Mouse (Mus musculus): ENCODE measurements around the gene Foxo3. TPM values are rescaled to one million over a fixed set of nuclear protein-coding genes. Genes with fewer than 3 reads are reported as not detected.

The Foxo3 gene
- polyA plus RNA-seq, 1 experiment from 2014 or later, result 9.0 TPM

DNA sequence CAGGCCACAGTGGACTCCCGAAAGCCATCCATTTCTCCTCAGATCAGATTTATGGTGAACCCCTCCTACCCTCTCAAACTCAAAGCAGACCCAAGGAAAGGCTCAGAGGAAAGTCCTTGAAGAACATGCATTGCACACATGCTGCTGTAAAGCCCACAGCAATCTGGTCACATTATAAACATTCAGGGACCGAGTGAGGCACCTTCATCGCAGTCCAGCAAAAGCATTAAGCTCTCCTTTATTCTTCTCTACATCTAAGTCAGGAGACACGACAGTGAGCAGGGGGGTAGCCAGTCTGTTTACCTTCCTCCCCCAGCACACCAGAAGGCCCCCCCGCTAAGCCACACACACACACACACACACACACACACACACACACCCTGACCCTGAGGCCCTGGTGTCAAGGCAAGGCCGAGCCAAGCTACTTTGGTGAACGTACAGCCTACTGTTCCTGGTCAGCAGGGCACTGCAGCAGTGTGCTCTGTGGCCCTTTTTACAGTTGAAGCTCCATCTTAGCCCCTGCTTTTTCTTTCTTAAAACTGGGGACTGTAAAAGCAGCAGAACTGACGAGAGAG lies 24.7 kb downstream of the Foxo3 start:
- Histone ChIP-seq H3K27me3 (ENCODE audit: insufficient read depth, low read length) (no peaks in the 10 kb centered on the region), H3K27ac (ENCODE audit: low read depth) (peak overlapping the region; percentile 78; the same call in 1 of the 2 replicates), H3K36me3 (ENCODE audit: insufficient read depth) (no peaks in the 10 kb centered on the region), H3K9ac (no peak overlapping the region), H3K4me1 (ENCODE audit: insufficient read depth) (peaks cover 42% of the 10 kb centered on the region), H3K4me2 (no peak overlapping the region), H3K4me3 (ENCODE audit: low read depth, low read length) (no peak overlapping the region), H3K9me3 (ENCODE audit: low read depth, low read length) (no peaks in the 10 kb centered on the region)
- ATAC-seq (ENCODE audit: insufficient read depth), result no peak
- 31% methylated on average over 8 of the region's 8 CpGs for WGBS
- no peak for DNase-seq
- no peak for TF ChIP-seq CTCF (IDR thresholded peaks at IDR 0.05; ENCODE audit: low read depth)

GRCm38 (mm10) chr10:42251203-42251602 lies 25.4 kb downstream of the Foxo3 start:
- Histone ChIP-seq H3K9me3 (ENCODE audit: low read depth, low read length) (no peaks in the 10 kb centered on the region), H3K4me3 (ENCODE audit: low read depth, low read length) (no peak overlapping the region), H3K27ac (ENCODE audit: low read depth) (peak overlapping the region; percentile 78), H3K4me2 (no peak overlapping the region; the same call in 1 of the 2 replicates), H3K9ac (0 out of 2 replicates have a peak overlapping the region, but pooled peaks have one; percentile 27), H3K4me1 (ENCODE audit: insufficient read depth) (peaks cover 42% of the 10 kb centered on the region), H3K36me3 (ENCODE audit: insufficient read depth) (no peaks in the 10 kb centered on the region), H3K27me3 (ENCODE audit: insufficient read depth, low read length) (no peaks in the 10 kb centered on the region)
- ATAC-seq (ENCODE audit: insufficient read depth) (peak; percentile 72), DNase-seq (peak; percentile 70)
- 22% methylated on average over 7 of the region's 7 CpGs for WGBS
- TF ChIP-seq CTCF (IDR thresholded peaks at IDR 0.05; ENCODE audit: low read depth), result no peak

- TF ChIP-seq CTCF (IDR thresholded peaks at IDR 0.05; ENCODE audit: low read depth), result no peak
- H3K9ac ChIP-seq, result no peak overlapping the region
- H3K4me1 ChIP-seq (ENCODE audit: insufficient read depth), result peaks cover 52% of the 10 kb centered on the region
- no peaks in the 10 kb centered on the region for H3K36me3 ChIP-seq (ENCODE audit: insufficient read depth)
- no peaks in the 10 kb centered on the region for H3K9me3 ChIP-seq (ENCODE audit: low read depth, low read length)
- DNase-seq (no peak), ATAC-seq (ENCODE audit: insufficient read depth) (no peak)
- whole genome bisulfite sequencing, result 40% methylated on average over 2 of the region's 2 CpGs
- H3K4me2 ChIP-seq, result no peak overlapping the region
- no peak overlapping the region for H3K27ac ChIP-seq (ENCODE audit: low read depth)
- H3K27me3 ChIP-seq (ENCODE audit: insufficient read depth, low read length), result no peaks in the 10 kb centered on the region
- no peak overlapping the region for H3K4me3 ChIP-seq (ENCODE audit: low read depth, low read length)
Observed at GRCm38 (mm10) chr10:42249965-42250364, 26.6 kb downstream of the Foxo3 start.

DNA sequence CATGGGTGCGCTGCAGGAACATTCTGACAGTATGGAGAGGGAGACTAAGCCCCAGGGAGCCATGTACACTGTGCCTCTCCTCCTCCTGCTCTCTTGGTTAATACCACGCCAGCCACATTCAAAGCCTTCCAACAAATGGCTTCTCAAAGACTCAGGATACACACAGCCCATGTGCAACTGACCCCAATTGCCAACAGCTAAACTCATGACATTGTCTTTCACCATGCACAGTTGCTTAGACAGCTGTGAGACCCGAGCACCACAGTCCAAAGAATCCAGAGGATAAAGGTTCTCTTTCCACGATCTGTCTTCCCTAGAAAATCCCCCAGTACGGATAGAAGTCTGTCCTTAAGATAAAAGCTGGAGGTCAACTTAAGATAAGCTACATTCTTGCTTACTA lies 27.9 kb downstream of the Foxo3 start:
- Histone ChIP-seq H3K4me2 (peak overlapping the region; percentile 16; the same call in 1 of the 2 replicates), H3K36me3 (ENCODE audit: insufficient read depth) (no peaks in the 10 kb centered on the region), H3K4me1 (ENCODE audit: insufficient read depth) (peaks cover 59% of the 10 kb centered on the region), H3K9ac (no peak overlapping the region), H3K27me3 (ENCODE audit: insufficient read depth, low read length) (no peaks in the 10 kb centered on the region), H3K9me3 (ENCODE audit: low read depth, low read length) (no peaks in the 10 kb centered on the region), H3K4me3 (ENCODE audit: low read depth, low read length) (no peak overlapping the region), H3K27ac (ENCODE audit: low read depth) (peak overlapping the region; percentile 55; the same call in 1 of the 2 replicates)
- ATAC-seq (ENCODE audit: insufficient read depth), result no peak
- no peak for TF ChIP-seq CTCF (IDR thresholded peaks at IDR 0.05; ENCODE audit: low read depth)
- no peak for DNase-seq
- WGBS, result 39% methylated on average over 5 of the region's 5 CpGs

- Histone ChIP-seq H3K9ac (no peak overlapping the region), H3K4me3 (ENCODE audit: low read depth, low read length) (no peak overlapping the region), H3K9me3 (ENCODE audit: low read depth, low read length) (no peaks in the 10 kb centered on the region), H3K36me3 (ENCODE audit: insufficient read depth) (no peaks in the 10 kb centered on the region), H3K27me3 (ENCODE audit: insufficient read depth, low read length) (no peaks in the 10 kb centered on the region), H3K4me1 (ENCODE audit: insufficient read depth) (peaks cover 59% of the 10 kb centered on the region), H3K27ac (ENCODE audit: low read depth) (peak overlapping the region; percentile 30; the same call in 1 of the 2 replicates), H3K4me2 (peak overlapping the region; percentile 37)
- 28% methylated on average over 4 of the region's 4 CpGs for WGBS
- ATAC-seq (ENCODE audit: insufficient read depth) (peak; percentile 36), DNase-seq (peak; percentile 63)
- no peak for TF ChIP-seq CTCF (IDR thresholded peaks at IDR 0.05; ENCODE audit: low read depth)
Observed at GRCm38 (mm10) chr10:42248156-42248555, 28.4 kb downstream of the Foxo3 start.

DNA sequence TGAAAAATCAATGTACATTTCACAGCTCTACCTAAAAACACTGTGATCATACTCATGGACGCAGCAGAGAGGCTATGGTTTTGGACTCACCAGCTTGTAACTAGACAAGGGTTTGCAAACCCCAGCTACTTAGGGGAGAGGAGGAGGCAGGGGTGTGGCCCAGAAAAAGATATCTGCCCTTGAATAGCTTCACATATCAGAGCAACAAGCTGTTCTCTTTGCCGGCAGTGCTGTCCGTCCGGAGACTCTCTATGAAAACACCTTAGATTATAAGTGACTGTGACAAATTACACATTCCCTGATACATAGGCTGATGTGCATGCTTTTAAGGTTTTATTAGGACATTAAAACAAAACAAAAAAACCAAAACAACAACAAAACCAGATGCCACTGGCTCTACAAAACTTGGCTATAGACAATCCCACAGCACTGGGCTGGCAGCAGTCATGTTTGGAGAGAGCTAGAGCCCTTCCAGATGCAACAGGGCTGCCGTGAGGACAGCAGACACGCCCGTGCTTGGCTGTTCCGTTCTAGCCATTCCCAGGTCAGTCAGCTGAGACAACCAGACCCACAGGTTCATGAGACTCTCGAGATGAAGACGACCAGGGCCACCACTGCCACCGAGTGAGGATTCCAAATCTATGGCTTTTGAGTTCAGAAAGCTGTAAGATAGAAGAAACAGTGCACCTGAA lies 29.3 kb downstream of the Foxo3 start:
- Histone ChIP-seq H3K36me3 (ENCODE audit: insufficient read depth) (no peaks in the 10 kb centered on the region), H3K27ac (ENCODE audit: low read depth) (peak overlapping the region; percentile 64; the same call in 1 of the 2 replicates), H3K4me2 (peak overlapping the region; percentile 37), H3K9ac (no peak overlapping the region), H3K4me3 (ENCODE audit: low read depth, low read length) (no peak overlapping the region), H3K27me3 (ENCODE audit: insufficient read depth, low read length) (no peaks in the 10 kb centered on the region), H3K4me1 (ENCODE audit: insufficient read depth) (peaks cover 59% of the 10 kb centered on the region), H3K9me3 (ENCODE audit: low read depth, low read length) (no peaks in the 10 kb centered on the region)
- no peak for TF ChIP-seq CTCF (IDR thresholded peaks at IDR 0.05; ENCODE audit: low read depth)
- ATAC-seq (ENCODE audit: insufficient read depth) (no peak), DNase-seq (no peak)
- 48% methylated on average over 11 of the region's 11 CpGs for WGBS

DNA sequence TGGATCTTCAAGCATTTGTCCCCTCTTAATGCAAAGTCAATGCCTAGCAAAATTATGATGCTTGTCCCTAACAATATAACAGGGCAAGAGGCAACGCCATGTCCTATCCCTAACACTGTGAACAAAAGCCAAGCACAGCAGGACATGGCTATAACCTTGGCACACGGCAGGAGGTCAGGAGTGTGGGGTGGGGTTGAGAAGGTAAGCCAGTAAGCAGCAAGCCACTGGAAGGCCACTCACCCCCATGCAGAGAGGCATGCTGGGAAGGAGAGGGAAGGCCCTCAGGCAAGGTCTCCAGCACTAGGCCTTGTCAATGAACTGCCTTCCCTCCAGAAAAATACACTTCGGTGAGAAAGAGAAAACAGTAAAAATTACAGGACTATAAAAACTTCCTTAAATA lies 30.1 kb downstream of the Foxo3 start:
- ATAC-seq (ENCODE audit: insufficient read depth) (no peak), DNase-seq (no peak)
- no peak overlapping the region for H3K27ac ChIP-seq (ENCODE audit: low read depth)
- no peaks in the 10 kb centered on the region for H3K9me3 ChIP-seq (ENCODE audit: low read depth, low read length)
- TF ChIP-seq CTCF (IDR thresholded peaks at IDR 0.05; ENCODE audit: low read depth), result no peak
- H3K4me2 ChIP-seq, result no peak overlapping the region
- H3K9ac ChIP-seq, result no peak overlapping the region
- H3K4me1 ChIP-seq (ENCODE audit: insufficient read depth), result peaks cover 53% of the 10 kb centered on the region
- no peaks in the 10 kb centered on the region for H3K36me3 ChIP-seq (ENCODE audit: insufficient read depth)
- WGBS, result 74% methylated on average over 3 of the region's 3 CpGs
- H3K4me3 ChIP-seq (ENCODE audit: low read depth, low read length), result no peak overlapping the region
- H3K27me3 ChIP-seq (ENCODE audit: insufficient read depth, low read length), result no peaks in the 10 kb centered on the region

All from lung, embryonic 14.5 days (tissue).